Mouse (Mus musculus) T-helper 2 cell (primary cell): ENCODE measurements around the gene Gm43064.

ENCODE experiments used
- in situ Hi-C: fragments of 300-600 bp; cut with MboI, MseI; formaldehyde crosslinking; loops from one replicate; pipeline ENCODE4 v1.15.1; 2025; ENCODE audit warnings: high pct_unique_total_duplicates

Gm43064 gene

GRCm38 (mm10) chr3:103852565-103853299 lies 43.4 kb downstream of the Gm43064 start:
- in situ Hi-C loops, result loop anchor here (5.0 kb wide), 1 partner anchor 35 kb away; no protein-coding TSS in a partner anchor

- in situ Hi-C loops, result loop anchor here (5.0 kb wide), 1 partner anchor 33 kb away; no protein-coding TSS in a partner anchor
These were observed 44.4 kb downstream of the Gm43064 start for GRCm38 (mm10) chr3:103853804-103854203.

- in situ Hi-C loops, result no loop called here
These were observed 47.8 kb downstream of the Gm43064 start for GRCm38 (mm10) chr3:103857036-103857805.

- in situ Hi-C loops, result no loop called here
These were observed 48.7 kb downstream of the Gm43064 start for GRCm38 (mm10) chr3:103857977-103858563.

GRCm38 (mm10) chr3:103858881-103859801 lies 49.8 kb downstream of the Gm43064 start, which contains the start of gene Ptpn22:
Gene Ptpn22 (plus strand): TSS chr3:103859795.
- in situ Hi-C loops, result no loop called here

GRCm38 (mm10) chr3:103859851-103860391 lies 50.5 kb downstream of the Gm43064 start:
- in situ Hi-C loops, result no loop called here

- in situ Hi-C loops, result no loop called here
These were observed 53.4 kb downstream of the Gm43064 start for GRCm38 (mm10) chr3:103862721-103863220.

- in situ Hi-C loops, result no loop called here
These were observed 54.8 kb downstream of the Gm43064 start for GRCm38 (mm10) chr3:103864200-103864599.

GRCm38 (mm10) chr3:103867424-103867971 lies 58.1 kb downstream of the Gm43064 start:
- in situ Hi-C loops, result no loop called here

- in situ Hi-C loops, result no loop called here
These were observed 58.6 kb downstream of the Gm43064 start for GRCm38 (mm10) chr3:103868008-103868407.

GRCm38 (mm10) chr3:103872663-103873098 lies 63.3 kb downstream of the Gm43064 start:
- in situ Hi-C loops, result no loop called here

- in situ Hi-C loops, result no loop called here
These were observed 65.0 kb downstream of the Gm43064 start for GRCm38 (mm10) chr3:103874329-103874728.

- in situ Hi-C loops, result loop anchor here (5.0 kb wide), 2 partner anchors 34 to 59 kb away; no protein-coding TSS in a partner anchor
These were observed 76.6 kb downstream of the Gm43064 start for GRCm38 (mm10) chr3:103885946-103886345.

GRCm38 (mm10) chr3:103887581-103887980 lies 78.2 kb downstream of the Gm43064 start:
- in situ Hi-C loops, result loop anchor here (5.0 kb wide), 2 partner anchors 35 to 60 kb away; no protein-coding TSS in a partner anchor
